Mouse (Mus musculus): ENCODE results near the gene Cpsf4l. TPM values are rescaled to one million over a fixed set of nuclear protein-coding genes. Genes with fewer than 3 reads are reported as not detected.

Cpsf4l gene
- total and polyA plus RNA-seq, 3 experiments: 0.13 to 0.43 TPM; not detected in 1

DNA sequence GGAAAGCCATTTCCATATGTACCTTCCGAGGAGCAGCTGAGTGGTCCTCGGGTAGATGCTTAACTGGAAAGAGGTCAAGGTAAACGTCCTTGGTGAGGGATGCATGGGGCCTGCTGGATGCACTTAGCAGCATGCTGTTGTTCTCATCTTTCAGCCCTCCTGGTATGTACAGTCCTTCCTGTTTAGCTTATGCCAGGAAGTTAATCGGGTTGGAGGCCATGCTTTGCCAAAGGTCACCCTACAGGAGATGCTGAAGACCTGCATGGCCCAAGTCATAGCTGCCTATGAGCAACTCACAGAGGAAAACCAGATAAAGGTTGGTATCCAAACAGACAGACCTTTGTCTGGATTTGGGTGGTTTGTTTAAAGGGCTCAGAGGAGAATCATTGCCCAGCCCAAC is 52.6 kb downstream of the Cpsf4l start:
- no peak overlapping the region for H3K9ac ChIP-seq (ENCODE audit: insufficient read depth, low read depth)
- dilution Hi-C loops (cut with MboI; ENCODE audit: extremely low pct_ligation_motif_present, extremely low pct_unique_long_range_greater_than_20kb, low sequenced_read_pairs): no loop called here
- DNase-seq (ENCODE audit: extremely low read depth): no peak

DNA sequence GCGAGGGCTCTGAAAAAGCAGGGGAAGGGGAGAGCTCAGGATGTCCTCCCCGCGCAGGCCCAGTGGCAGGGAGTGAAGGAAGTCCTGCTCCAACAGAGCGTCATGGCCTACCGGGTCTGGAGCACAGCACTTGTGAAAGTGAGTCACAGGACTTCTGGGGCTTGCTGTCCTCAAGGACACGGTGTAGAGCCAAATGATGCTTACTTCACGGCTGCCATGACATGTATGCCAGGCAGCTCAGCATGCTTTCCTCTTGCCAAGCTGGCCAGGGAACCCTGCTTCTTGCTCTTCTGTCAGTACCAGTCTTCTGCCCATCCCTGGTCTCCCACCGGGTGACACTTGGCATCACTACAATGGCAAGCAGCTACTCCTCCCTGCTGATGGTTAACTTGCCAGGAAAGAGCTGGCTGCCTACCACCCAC is 53.3 kb downstream of the Cpsf4l start:
- Histone ChIP-seq H3K4me2 (ENCODE audit: insufficient read depth, low read depth, poor library complexity, severe bottlenecking) (no peak overlapping the region), H3K27ac (ENCODE audit: insufficient read depth, low read depth) (no peak overlapping the region), H3K27me3 (replicated peaks) (no peaks in the 10 kb centered on the region), H3K9ac (ENCODE audit: insufficient read depth, low read depth) (no peak overlapping the region), H3K79me2 (replicated peaks; ENCODE audit: control insufficient read depth, extremely low read depth, insufficient read depth, poor library complexity, severe bottlenecking) (0 out of 2 replicates have a peak, but pooled peaks cover 3% of the 10 kb centered on the region), H3K9me3 (replicated peaks; ENCODE audit: low read length) (no peaks in the 10 kb centered on the region), H3K4me1 (ENCODE audit: control insufficient read depth in 1 of 2, insufficient read depth in 2 of 2) (peaks cover 0 to 10% of the 10 kb centered on the region in 2 experiments; a peak in 2 of 4 replicates), H3K36me3 (replicated peaks in 1 of 2; ENCODE audit: control insufficient read depth in 1 of 2, insufficient read depth in 1 of 2, low read length in 1 of 2) (peaks cover 89 to 96% of the 10 kb centered on the region in 2 experiments), H3K4me3 (replicated peaks in 1 of 3; ENCODE audit: low read depth in 2 of 3, low read length in 2 of 3, poor library complexity in 1 of 3) (no peak overlapping the region)
- TF ChIP-seq ZC3H11A (IDR thresholded peaks at IDR 0.05; ENCODE audit: low read depth, low read length): no peak
- no peak for TF ChIP-seq POLR2A (IDR thresholded peaks at IDR 0.05; ENCODE audit: low read depth, low read length)
- no peak for TF ChIP-seq MEF2A (IDR thresholded peaks at IDR 0.05; ENCODE audit: borderline replicate concordance, low read depth, low read length)
- no peak for TF ChIP-seq ZNF384 (IDR thresholded peaks at IDR 0.05; ENCODE audit: low read depth, low read length)
- TF ChIP-seq TCF12 (IDR thresholded peaks at IDR 0.05; ENCODE audit: low read depth, low read length): no peak
- TF ChIP-seq HCFC1 (IDR thresholded peaks at IDR 0.05; ENCODE audit: low read depth, low read length): no peak
- no peak for TF ChIP-seq POLR2AphosphoS2 (IDR thresholded peaks at IDR 0.05; ENCODE audit: low read depth, low read length)
- dilution Hi-C loops (cut with MboI; ENCODE audit: extremely low pct_ligation_motif_present, extremely low pct_unique_long_range_greater_than_20kb, low sequenced_read_pairs): no loop called here
- in situ Hi-C loops (cut with MboI; ENCODE audit: low pct_ligation_motif_present, low pct_unique_long_range_greater_than_20kb, low sequenced_read_pairs): no loop called here
- DNase-seq (ENCODE audit: extremely low read depth): no peak

More for the DNA sequence above, 52.6 kb downstream of the Cpsf4l start:
- no peaks in the 10 kb centered on the region for H3K27me3 ChIP-seq (replicated peaks)
- H3K4me3 ChIP-seq (replicated peaks in 1 of 3; ENCODE audit: low read depth in 2 of 3, low read length in 2 of 3, poor library complexity in 1 of 3): no peak overlapping the region
- peaks cover 89 to 96% of the 10 kb centered on the region in 2 experiments for H3K36me3 ChIP-seq (replicated peaks in 1 of 2; ENCODE audit: control insufficient read depth in 1 of 2, insufficient read depth in 1 of 2, low read length in 1 of 2)
- H3K4me2 ChIP-seq (ENCODE audit: insufficient read depth, low read depth, poor library complexity, severe bottlenecking): no peak overlapping the region
- 0 out of 2 replicates have a peak, but pooled peaks cover 3% of the 10 kb centered on the region for H3K79me2 ChIP-seq (replicated peaks; ENCODE audit: control insufficient read depth, extremely low read depth, insufficient read depth, poor library complexity, severe bottlenecking)
- H3K9me3 ChIP-seq (replicated peaks; ENCODE audit: low read length): no peaks in the 10 kb centered on the region
- H3K27ac ChIP-seq (ENCODE audit: insufficient read depth, low read depth): no peak overlapping the region
- H3K4me1 ChIP-seq (ENCODE audit: control insufficient read depth in 1 of 2, insufficient read depth in 2 of 2): peaks cover 0 to 10% of the 10 kb centered on the region in 2 experiments; a peak in 2 of 4 replicates
- TF ChIP-seq POLR2A (IDR thresholded peaks at IDR 0.05; ENCODE audit: low read depth, low read length) (no peak), MAZ (IDR thresholded peaks at IDR 0.05; ENCODE audit: low read depth, low read length) (no peak), HCFC1 (IDR thresholded peaks at IDR 0.05; ENCODE audit: low read depth, low read length) (no peak), CHD2 (IDR thresholded peaks at IDR 0.05; ENCODE audit: low read length) (no peak), KAT2A (IDR thresholded peaks at IDR 0.05; ENCODE audit: insufficient replicate concordance, low read length) (no peak), ZMIZ1 (IDR thresholded peaks at IDR 0.05; ENCODE audit: low read depth, low read length) (no peak)
- in situ Hi-C loops (cut with MboI; ENCODE audit: low pct_ligation_motif_present, low pct_unique_long_range_greater_than_20kb, low sequenced_read_pairs): no loop called here

DNA sequence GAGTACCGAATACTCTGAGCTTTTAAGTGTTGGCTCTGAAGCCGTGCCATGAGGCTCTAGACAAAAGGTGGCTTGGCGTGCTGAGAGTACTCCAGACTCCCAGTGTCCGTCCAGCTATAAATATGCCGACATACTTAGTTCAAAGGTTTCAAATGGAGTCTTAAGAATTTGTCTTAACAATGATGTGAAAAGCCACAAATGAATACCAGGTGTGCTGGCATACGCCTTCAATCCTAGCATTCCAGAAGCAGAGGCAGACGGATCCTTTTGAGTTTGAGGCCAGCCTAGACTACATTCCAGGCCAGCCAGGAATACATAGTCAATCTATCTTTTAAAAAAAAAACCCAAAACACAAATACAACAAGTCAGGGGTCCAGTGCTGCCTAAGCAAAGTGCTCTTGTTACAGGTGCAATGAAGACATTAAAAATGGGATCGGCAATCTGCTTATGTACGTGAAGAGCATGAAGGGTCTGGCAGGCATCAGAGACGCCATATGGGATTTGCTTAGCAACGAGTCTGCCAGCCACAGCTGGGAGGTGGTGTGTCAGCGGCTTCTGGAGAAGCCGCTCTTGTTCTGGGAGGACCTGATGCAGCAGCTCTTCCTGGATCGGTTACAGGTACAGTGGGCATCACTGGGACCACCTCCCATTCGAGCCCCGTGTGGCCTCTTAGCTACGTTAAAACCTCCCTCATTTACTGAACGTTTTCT is 55.1 kb downstream of the Cpsf4l start:
- Histone ChIP-seq H3K36me3 (replicated peaks in 1 of 2; ENCODE audit: control insufficient read depth in 1 of 2, insufficient read depth in 1 of 2, low read length in 1 of 2) (peaks cover 79 to 85% of the 10 kb centered on the region in 2 experiments), H3K4me3 (replicated peaks in 1 of 3; ENCODE audit: low read depth in 2 of 3, low read length in 2 of 3, poor library complexity in 1 of 3) (no peak overlapping the region), H3K9ac (ENCODE audit: insufficient read depth, low read depth) (no peak overlapping the region), H3K4me2 (ENCODE audit: insufficient read depth, low read depth, poor library complexity, severe bottlenecking) (no peak overlapping the region), H3K27ac (ENCODE audit: insufficient read depth, low read depth) (no peak overlapping the region), H3K79me2 (replicated peaks; ENCODE audit: control insufficient read depth, extremely low read depth, insufficient read depth, poor library complexity, severe bottlenecking) (no peaks in the 10 kb centered on the region), H3K9me3 (replicated peaks; ENCODE audit: low read length) (no peaks in the 10 kb centered on the region), H3K4me1 (ENCODE audit: control insufficient read depth in 1 of 2, insufficient read depth in 2 of 2) (peaks cover 6 to 24% of the 10 kb centered on the region in 2 experiments; a peak in 2 of 4 replicates), H3K27me3 (replicated peaks) (no peaks in the 10 kb centered on the region)
- DNase-seq (ENCODE audit: extremely low read depth): no peak
- TF ChIP-seq MAFK (IDR thresholded peaks at IDR 0.05; ENCODE audit: insufficient replicate concordance, low read length): no peak
- no peak for TF ChIP-seq EP300 (IDR thresholded peaks at IDR 0.05; ENCODE audit: low read length)
- TF ChIP-seq POLR2A (IDR thresholded peaks at IDR 0.05; ENCODE audit: low read depth, low read length): no peak
- no peak for TF ChIP-seq IRF4 (IDR thresholded peaks at IDR 0.05; ENCODE audit: low read depth, low read length)
- TF ChIP-seq MAZ (IDR thresholded peaks at IDR 0.05; ENCODE audit: low read depth, low read length): no peak
- no peak for TF ChIP-seq KAT2A (IDR thresholded peaks at IDR 0.05; ENCODE audit: insufficient replicate concordance, low read length)
- TF ChIP-seq E2F4 (IDR thresholded peaks at IDR 0.05; ENCODE audit: insufficient replicate concordance, low read depth, low read length): no peak
- no peak for TF ChIP-seq MYC (IDR thresholded peaks at IDR 0.05; ENCODE audit: low read depth, low read length)
- no peak for TF ChIP-seq NELFE (IDR thresholded peaks at IDR 0.05; ENCODE audit: low read depth, low read length)
- TF ChIP-seq TBP (conservative IDR thresholded peaks at IDR 0.05; ENCODE audit: low read depth, low read length): no peak
- no peak for TF ChIP-seq BHLHE40 (IDR thresholded peaks at IDR 0.05; ENCODE audit: low read depth, low read length)
- no peak for TF ChIP-seq SMC3 (IDR thresholded peaks at IDR 0.05; ENCODE audit: low read depth, low read length)
- TF ChIP-seq ELF1 (IDR thresholded peaks at IDR 0.05; ENCODE audit: low read depth, low read length): no peak
- no peak for TF ChIP-seq CTCF (conservative IDR thresholded peaks at IDR 0.05 in 1 of 2, IDR thresholded peaks at IDR 0.05 in 1 of 2; ENCODE audit: low read depth in 2 of 2, low read length in 2 of 2)
- dilution Hi-C loops (cut with MboI; ENCODE audit: extremely low pct_ligation_motif_present, extremely low pct_unique_long_range_greater_than_20kb, low sequenced_read_pairs) (no loop called here), in situ Hi-C loops (cut with MboI; ENCODE audit: low pct_ligation_motif_present, low pct_unique_long_range_greater_than_20kb, low sequenced_read_pairs) (no loop called here)

Data from CH12.LX (cell line).